Mouse (Mus musculus) brain, embryonic 14.5 days (tissue): ENCODE data around the gene Mapk11.

Experiments
- CTCF ChIP-seq: fragments of 200-500 bp; IDR thresholded peaks from 2 replicates; pipeline ENCODE4 v1.5.1; 2012; ENCODE audit warnings: inconsistent platforms, mild to moderate bottlenecking, moderate library complexity, borderline replicate concordance; ENCODE audit not compliant: insufficient read depth, insufficient read length; ENCODE audit errors: extremely low read depth
- POLR2A ChIP-seq: fragments of 200-500 bp; IDR thresholded peaks from 2 replicates; pipeline ENCODE4 v1.6.1; 2012; ENCODE audit warnings: mild to moderate bottlenecking, inconsistent platforms, borderline replicate concordance; ENCODE audit not compliant: poor library complexity, insufficient read depth, insufficient read length, severe bottlenecking; ENCODE audit errors: extremely low read depth

GRCm38 (mm10) chr15:89137378-89138045, 11.9 kb downstream of the Mapk11 start:
- TF ChIP-seq CTCF (no peak), POLR2A (no peak)
